Mouse (Mus musculus) retina, postnatal 1 day (tissue): ENCODE data around the gene Rflna.

Source experiments
- DNase-seq: peaks from one replicate; pipeline ENCODE4 v3.0.0-alpha.2; 2012

Rflna gene

GRCm38 (mm10) chr5:125055901-125056300 is 52.9 kb downstream of the Rflna start:
- DNase-seq: no peak

DNA sequence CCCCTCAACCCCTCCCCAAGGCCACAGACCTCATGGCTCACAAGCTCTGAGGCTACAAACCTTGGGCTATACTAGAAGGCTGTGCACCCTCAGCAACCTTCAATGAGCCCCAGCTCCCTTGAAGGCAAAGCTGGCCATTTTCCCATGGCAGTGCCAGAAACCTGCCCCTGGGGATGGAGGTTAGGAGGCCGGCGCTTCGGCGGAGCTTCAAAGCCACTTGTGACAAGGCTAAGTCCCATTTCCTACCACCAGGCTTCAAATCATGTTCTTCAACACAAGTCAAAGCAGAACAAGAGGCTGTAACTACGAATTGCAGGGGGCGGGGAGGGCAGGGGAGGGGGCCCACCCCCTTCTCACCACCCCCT is 53.3 kb downstream of the Rflna start:
- peak; percentile 46 for DNase-seq

DNA sequence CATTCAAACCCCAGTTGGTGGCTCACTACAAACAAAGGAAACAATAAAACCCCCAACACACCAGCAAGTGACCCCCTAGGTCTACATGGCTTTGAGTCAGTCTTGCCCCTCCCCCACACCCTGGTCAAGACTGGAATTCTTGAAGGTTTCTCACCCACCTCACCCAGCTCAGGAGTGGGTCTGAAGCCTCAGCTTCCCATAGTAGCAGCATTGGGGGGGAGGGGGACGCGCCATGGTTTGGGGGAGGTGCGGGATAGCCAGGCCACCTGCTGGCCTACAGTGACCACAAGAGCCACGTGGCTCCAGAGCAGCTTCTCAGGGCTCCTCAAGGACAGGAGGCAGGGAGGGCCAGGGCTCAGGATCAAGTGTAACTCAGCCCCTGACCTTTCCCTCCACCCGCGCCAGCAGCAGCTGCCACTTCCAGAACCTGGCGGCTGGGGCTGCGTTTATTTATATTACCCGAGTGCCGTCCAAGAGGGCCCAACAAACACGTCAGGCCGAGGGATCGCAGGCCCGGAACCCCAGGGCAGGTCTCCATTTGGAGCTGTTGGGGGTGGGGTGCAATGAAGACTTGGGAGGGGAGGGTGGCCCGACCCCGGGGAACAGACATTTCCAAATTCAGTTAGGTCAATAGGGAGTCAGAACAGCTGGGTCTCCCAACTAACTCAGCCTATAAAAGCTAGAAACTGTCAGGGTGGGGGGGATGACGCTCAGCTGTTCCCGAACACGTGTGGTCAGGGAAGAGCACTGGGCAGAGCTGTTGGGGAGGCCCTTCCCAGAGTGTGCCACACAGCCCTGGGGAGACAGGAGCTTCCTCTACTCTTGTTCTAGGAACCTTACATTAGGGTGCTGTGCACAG is 53.9 kb downstream of the Rflna start:
- peak; percentile 69 for DNase-seq

- no peak for DNase-seq
Observed at GRCm38 (mm10) chr5:125057555-125058266, 54.7 kb downstream of the Rflna start.

DNA sequence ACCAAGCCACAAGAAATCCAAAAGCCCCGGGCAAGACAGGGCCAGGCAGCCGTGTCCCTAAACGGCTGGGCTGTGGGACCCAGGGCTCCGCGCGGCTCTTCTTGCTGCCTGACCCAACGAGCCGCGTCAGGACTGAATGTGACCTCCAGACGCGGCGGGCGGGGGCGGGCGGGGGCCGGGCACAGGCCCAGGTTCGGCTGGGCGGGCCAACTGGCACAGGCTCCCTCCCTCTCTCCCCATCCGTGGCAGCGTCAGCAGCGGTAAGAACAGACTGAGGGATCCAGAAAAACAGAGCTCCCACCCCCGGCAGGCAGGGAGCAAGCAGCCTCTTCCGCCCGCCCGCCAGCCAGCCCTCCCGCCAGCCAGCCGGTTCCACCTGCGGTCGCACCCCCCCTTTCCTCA is 55.2 kb downstream of the Rflna start:
- DNase-seq: peak; percentile 75
